Mouse (Mus musculus) liver, embryonic 16.5 days (tissue): ENCODE measurements around the gene Ppp1r21. TPM values are rescaled to one million over a fixed set of nuclear protein-coding genes. Genes with fewer than 3 reads are reported as not detected.

Experiments
- ATAC-seq: fragments of 200-750 bp; cut with Nextera tagmentation; 2 replicates; pipeline ENCODE4 v1.8.0; 2017; ENCODE audit warnings: low read depth, mild to moderate bottlenecking, moderate number of reproducible peaks, moderate library complexity
- H3K27ac ChIP-seq: fragments of 300-500 bp; sonication (generic); 2 replicates; pipeline ENCODE4 v1.5.1; 2014; ENCODE audit warnings: mild to moderate bottlenecking, low read length
- H3K27me3 ChIP-seq: fragments of 300-500 bp; sonication (generic); 2 replicates; pipeline ENCODE4 v1.6.1; 2014; ENCODE audit warnings: low read depth, low read length, mixed read lengths; ENCODE audit not compliant: control insufficient read depth, insufficient read depth
- H3K36me3 ChIP-seq: fragments of 300-500 bp; sonication (generic); 2 replicates; pipeline ENCODE4 v1.6.1; 2014; ENCODE audit warnings: mild to moderate bottlenecking; ENCODE audit not compliant: control insufficient read depth, insufficient read depth
- H3K4me1 ChIP-seq: fragments of 300-500 bp; sonication (generic); 2 replicates; pipeline ENCODE4 v1.6.1; 2014; ENCODE audit warnings: low read depth, low read length, mixed read lengths; ENCODE audit not compliant: control insufficient read depth
- H3K4me2 ChIP-seq: fragments of 300-500 bp; sonication (generic); 2 replicates; pipeline ENCODE4 v1.6.1; 2014; ENCODE audit warnings: low read depth, low read length, mixed read lengths
- H3K4me3 ChIP-seq: fragments of 300-500 bp; sonication (generic); 2 replicates; pipeline ENCODE4 v1.5.1; 2014; ENCODE audit warnings: low read depth, mild to moderate bottlenecking, low read length
- H3K9ac ChIP-seq: fragments of 300-500 bp; sonication (generic); 2 replicates; pipeline ENCODE4 v1.6.1; 2014; ENCODE audit warnings: low read depth, low read length
- H3K9me3 ChIP-seq: fragments of 300-500 bp; sonication (generic); replicated peaks from 2 replicates; pipeline ENCODE4 v1.6.1; 2016; ENCODE audit warnings: low read length; ENCODE audit not compliant: control insufficient read depth
- WGBS: fragments of 180-500 bp; shearing (Covaris S2); extraction: QIAGEN DNeasy Blood & Tissue Kit; methylation state at CpG from one replicate; pipeline ENCODE4 v1.1.7; 2014; ENCODE audit not compliant: insufficient replicate concordance; 5-methylcytosine and 5-hydroxymethylcytosine counted together
- polyA plus RNA-seq: library from polyadenylated mRNA; unstranded; fragments of >200 nt; fragmentation: Nextera tagmentation; extraction: Ambion mirVana; gene quantifications from 2 replicates; pipeline ENCODE4 v1.2.1, GENCODE M21; 2015

The Ppp1r21 gene
- polyA plus RNA-seq, 1 experiment from 2014 or later: 10.6 TPM

- Histone ChIP-seq H3K27ac (no peak overlapping the region), H3K4me3 (no peak overlapping the region), H3K9me3 (no peaks in the 10 kb centered on the region), H3K36me3 (no peaks in the 10 kb centered on the region), H3K27me3 (no peaks in the 10 kb centered on the region), H3K9ac (no peak overlapping the region), H3K4me2 (no peak overlapping the region), H3K4me1 (no peaks in the 10 kb centered on the region)
- no peak for ATAC-seq
- WGBS: 72% methylated on average over 15 of the region's 15 CpGs
Observed at GRCm38 (mm10) chr17:88609361-88609760, 79.4 kb downstream of the Ppp1r21 start.

GRCm38 (mm10) chr17:88611057-88611456, 81.1 kb downstream of the Ppp1r21 start:
- no peak overlapping the region for H3K9ac ChIP-seq
- H3K27ac ChIP-seq: no peak overlapping the region
- no peak overlapping the region for H3K4me3 ChIP-seq
- H3K27me3 ChIP-seq: no peaks in the 10 kb centered on the region
- H3K36me3 ChIP-seq: no peaks in the 10 kb centered on the region
- no peak for ATAC-seq
- no peaks in the 10 kb centered on the region for H3K4me1 ChIP-seq
- WGBS: 58% methylated on average over 2 of the region's 2 CpGs
- H3K9me3 ChIP-seq: no peaks in the 10 kb centered on the region
- H3K4me2 ChIP-seq: no peak overlapping the region

GRCm38 (mm10) chr17:88613172-88613571, 83.3 kb downstream of the Ppp1r21 start:
- no peak overlapping the region for H3K9ac ChIP-seq
- 43% methylated on average over 6 of the region's 6 CpGs for WGBS
- H3K27me3 ChIP-seq: no peaks in the 10 kb centered on the region
- no peaks in the 10 kb centered on the region for H3K4me1 ChIP-seq
- no peak for ATAC-seq
- no peak overlapping the region for H3K27ac ChIP-seq
- no peaks in the 10 kb centered on the region for H3K9me3 ChIP-seq
- no peak overlapping the region for H3K4me2 ChIP-seq
- H3K36me3 ChIP-seq: no peaks in the 10 kb centered on the region
- no peak overlapping the region for H3K4me3 ChIP-seq

GRCm38 (mm10) chr17:88613721-88614120, 83.8 kb downstream of the Ppp1r21 start:
- Histone ChIP-seq H3K27ac (no peak overlapping the region), H3K36me3 (no peaks in the 10 kb centered on the region), H3K27me3 (no peaks in the 10 kb centered on the region), H3K9me3 (no peaks in the 10 kb centered on the region), H3K9ac (no peak overlapping the region), H3K4me1 (no peaks in the 10 kb centered on the region), H3K4me2 (no peak overlapping the region), H3K4me3 (no peak overlapping the region)
- 59% methylated on average over 3 of the region's 3 CpGs for WGBS
- no peak for ATAC-seq

GRCm38 (mm10) chr17:88614234-88614633, 84.3 kb downstream of the Ppp1r21 start:
- H3K9ac ChIP-seq: no peak overlapping the region
- no peak overlapping the region for H3K4me3 ChIP-seq
- no peak overlapping the region for H3K27ac ChIP-seq
- H3K9me3 ChIP-seq: no peaks in the 10 kb centered on the region
- no peaks in the 10 kb centered on the region for H3K36me3 ChIP-seq
- 30% methylated on average over 3 of the region's 3 CpGs for WGBS
- ATAC-seq: peak; percentile 86
- H3K27me3 ChIP-seq: no peaks in the 10 kb centered on the region
- no peaks in the 10 kb centered on the region for H3K4me1 ChIP-seq
- H3K4me2 ChIP-seq: no peak overlapping the region

- no peaks in the 10 kb centered on the region for H3K9me3 ChIP-seq
Observed at GRCm38 (mm10) chr17:88614733-88615132, 84.8 kb downstream of the Ppp1r21 start.

GRCm38 (mm10) chr17:88615492-88616155, 85.7 kb downstream of the Ppp1r21 start:
- WGBS: 68% methylated on average over 1 of the region's 1 CpGs
- Histone ChIP-seq H3K9ac (no peak overlapping the region), H3K4me2 (no peak overlapping the region), H3K27ac (no peak overlapping the region), H3K36me3 (no peaks in the 10 kb centered on the region), H3K9me3 (no peaks in the 10 kb centered on the region), H3K4me1 (no peaks in the 10 kb centered on the region), H3K4me3 (no peak overlapping the region), H3K27me3 (no peaks in the 10 kb centered on the region)
- no peak for ATAC-seq

More at GRCm38 (mm10) chr17:88614733-88615132, 84.8 kb downstream of the Ppp1r21 start:
- Histone ChIP-seq H3K4me3 (no peak overlapping the region), H3K9ac (no peak overlapping the region), H3K36me3 (no peaks in the 10 kb centered on the region), H3K27ac (no peak overlapping the region), H3K4me2 (no peak overlapping the region), H3K4me1 (no peaks in the 10 kb centered on the region), H3K27me3 (no peaks in the 10 kb centered on the region)
- WGBS: 81% methylated on average over 1 of the region's 1 CpGs
- 0 out of 2 replicates have a peak, but pooled peaks have one; percentile 16 for ATAC-seq

GRCm38 (mm10) chr17:88620935-88621334, 91.0 kb downstream of the Ppp1r21 start:
- no peaks in the 10 kb centered on the region for H3K27me3 ChIP-seq
- 45% methylated on average over 4 of the region's 4 CpGs for whole genome bisulfite sequencing
- no peaks in the 10 kb centered on the region for H3K4me1 ChIP-seq
- no peaks in the 10 kb centered on the region for H3K9me3 ChIP-seq
- no peak overlapping the region for H3K4me2 ChIP-seq
- H3K27ac ChIP-seq: no peak overlapping the region
- H3K36me3 ChIP-seq: no peaks in the 10 kb centered on the region
- no peak for ATAC-seq
- no peak overlapping the region for H3K9ac ChIP-seq
- no peak overlapping the region for H3K4me3 ChIP-seq

- 60% methylated on average over 3 of the region's 3 CpGs for WGBS
- no peaks in the 10 kb centered on the region for H3K36me3 ChIP-seq
- H3K9me3 ChIP-seq: no peaks in the 10 kb centered on the region
- no peak overlapping the region for H3K4me3 ChIP-seq
- no peaks in the 10 kb centered on the region for H3K27me3 ChIP-seq
- H3K4me2 ChIP-seq: no peak overlapping the region
- H3K4me1 ChIP-seq: no peaks in the 10 kb centered on the region
- H3K27ac ChIP-seq: no peak overlapping the region
- no peak overlapping the region for H3K9ac ChIP-seq
- ATAC-seq: no peak
Observed at GRCm38 (mm10) chr17:88621374-88621773, 91.5 kb downstream of the Ppp1r21 start.
